Mouse (Mus musculus): Measurements from ENCODE around the gene Stat4. TPM values are rescaled to one million over a fixed set of nuclear protein-coding genes. Genes with fewer than 3 reads are reported as not detected.
A peak's percentile ranks its signal among the peaks of the same experiment; 100 is the strongest.

The Stat4 gene
- total and polyA plus RNA-seq, 3 experiments = 11.4 to 17.5 (median 16.7) TPM

- Histone ChIP-seq H3K4me3 (replicated peaks in 1 of 3; ENCODE audit: low read depth in 2 of 3, low read length in 2 of 3, poor library complexity in 1 of 3) (no peak overlapping the region), H3K27me3 (replicated peaks) (no peaks in the 10 kb centered on the region), H3K79me2 (replicated peaks; ENCODE audit: control insufficient read depth, extremely low read depth, insufficient read depth, poor library complexity, severe bottlenecking) (no peaks in the 10 kb centered on the region), H3K36me3 (replicated peaks in 1 of 2; ENCODE audit: control insufficient read depth in 1 of 2, insufficient read depth in 1 of 2, low read length in 1 of 2) (peaks cover 0 to 2% of the 10 kb centered on the region in 2 experiments), H3K27ac (ENCODE audit: insufficient read depth, low read depth) (no peak overlapping the region), H3K9me3 (replicated peaks; ENCODE audit: low read length) (no peaks in the 10 kb centered on the region), H3K4me1 (ENCODE audit: control insufficient read depth in 1 of 2, insufficient read depth in 2 of 2) (peaks cover 9 to 25% of the 10 kb centered on the region in 2 experiments), H3K9ac (ENCODE audit: insufficient read depth, low read depth) (no peak overlapping the region), H3K4me2 (ENCODE audit: insufficient read depth, low read depth, poor library complexity, severe bottlenecking) (no peak overlapping the region)
- no peak for TF ChIP-seq SMC3 (IDR thresholded peaks at IDR 0.05; ENCODE audit: low read depth, low read length)
- no peak for TF ChIP-seq ZKSCAN1 (IDR thresholded peaks at IDR 0.05; ENCODE audit: borderline replicate concordance, low read depth, low read length)
- TF ChIP-seq NELFE (IDR thresholded peaks at IDR 0.05; ENCODE audit: low read depth, low read length) = no peak
- TF ChIP-seq CHD1 (IDR thresholded peaks at IDR 0.05; ENCODE audit: low read depth, low read length) = no peak
- in situ Hi-C loops (cut with MboI; ENCODE audit: low pct_ligation_motif_present, low pct_unique_long_range_greater_than_20kb, low sequenced_read_pairs) = loop anchor here (5.0 kb wide), 1 partner anchor 34 kb away; no protein-coding TSS in a partner anchor
- no peak for DNase-seq (ENCODE audit: extremely low read depth)
- dilution Hi-C loops (cut with MboI; ENCODE audit: extremely low pct_ligation_motif_present, extremely low pct_unique_long_range_greater_than_20kb, low sequenced_read_pairs) = no loop called here
Observed at GRCm38 (mm10) chr1:52055947-52056346, 69.0 kb downstream of the Stat4 start.

GRCm38 (mm10) chr1:52057153-52057552, 70.2 kb downstream of the Stat4 start:
- peaks cover 3 to 20% of the 10 kb centered on the region in 2 experiments for H3K4me1 ChIP-seq (ENCODE audit: control insufficient read depth in 1 of 2, insufficient read depth in 2 of 2)
- H3K79me2 ChIP-seq (replicated peaks; ENCODE audit: control insufficient read depth, extremely low read depth, insufficient read depth, poor library complexity, severe bottlenecking) = no peaks in the 10 kb centered on the region
- no peaks in the 10 kb centered on the region for H3K27me3 ChIP-seq (replicated peaks)
- no peak overlapping the region for H3K4me2 ChIP-seq (ENCODE audit: insufficient read depth, low read depth, poor library complexity, severe bottlenecking)
- peaks cover 0 to 2% of the 10 kb centered on the region in 2 experiments for H3K36me3 ChIP-seq (replicated peaks in 1 of 2; ENCODE audit: control insufficient read depth in 1 of 2, insufficient read depth in 1 of 2, low read length in 1 of 2)
- H3K9ac ChIP-seq (ENCODE audit: insufficient read depth, low read depth) = no peak overlapping the region
- in situ Hi-C loops (cut with MboI; ENCODE audit: low pct_ligation_motif_present, low pct_unique_long_range_greater_than_20kb, low sequenced_read_pairs) (loop anchor here (5.0 kb wide), 1 partner anchor 35 kb away; no protein-coding TSS in a partner anchor), dilution Hi-C loops (cut with MboI; ENCODE audit: extremely low pct_ligation_motif_present, extremely low pct_unique_long_range_greater_than_20kb, low sequenced_read_pairs) (no loop called here)
- H3K27ac ChIP-seq (ENCODE audit: insufficient read depth, low read depth) = no peak overlapping the region
- H3K9me3 ChIP-seq (replicated peaks; ENCODE audit: low read length) = no peaks in the 10 kb centered on the region
- no peak for DNase-seq (ENCODE audit: extremely low read depth)
- TF ChIP-seq NELFE (IDR thresholded peaks at IDR 0.05; ENCODE audit: low read depth, low read length) = no peak
- no peak for TF ChIP-seq ZNF384 (IDR thresholded peaks at IDR 0.05; ENCODE audit: low read depth, low read length)
- no peak for TF ChIP-seq POLR2AphosphoS2 (IDR thresholded peaks at IDR 0.05; ENCODE audit: low read depth, low read length)
- TF ChIP-seq GABPA (IDR thresholded peaks at IDR 0.05; ENCODE audit: insufficient replicate concordance, low read depth, low read length) = no peak
- H3K4me3 ChIP-seq (replicated peaks in 1 of 3; ENCODE audit: low read depth in 2 of 3, low read length in 2 of 3, poor library complexity in 1 of 3) = no peak overlapping the region

- TF ChIP-seq ZNF384 (IDR thresholded peaks at IDR 0.05; ENCODE audit: low read depth, low read length) = peak; percentile 37; the same call in 1 of the 2 replicates
- no peak for TF ChIP-seq CHD1 (IDR thresholded peaks at IDR 0.05; ENCODE audit: low read depth, low read length)
- TF ChIP-seq BHLHE40 (IDR thresholded peaks at IDR 0.05; ENCODE audit: low read depth, low read length) = no peak
- no peak for TF ChIP-seq RCOR1 (conservative IDR thresholded peaks at IDR 0.05; ENCODE audit: low read depth, low read length)
- no peak for TF ChIP-seq ZMIZ1 (IDR thresholded peaks at IDR 0.05; ENCODE audit: low read depth, low read length)
- TF ChIP-seq ELF1 (IDR thresholded peaks at IDR 0.05; ENCODE audit: low read depth, low read length) = no peak
- TF ChIP-seq MAZ (IDR thresholded peaks at IDR 0.05; ENCODE audit: low read depth, low read length) = no peak
- no peak for TF ChIP-seq POLR2AphosphoS2 (IDR thresholded peaks at IDR 0.05; ENCODE audit: low read depth, low read length)
- 0 out of 2 replicates have a peak, but pooled peaks have one; percentile 25 for TF ChIP-seq IRF4 (IDR thresholded peaks at IDR 0.05; ENCODE audit: low read depth, low read length)
- no peak overlapping the region; the same call in 1 of the 2 replicates for H3K9ac ChIP-seq (ENCODE audit: insufficient read depth, low read depth)
- H3K4me1 ChIP-seq (ENCODE audit: control insufficient read depth in 1 of 2, insufficient read depth in 2 of 2) = peaks cover 0 to 14% of the 10 kb centered on the region in 2 experiments; a peak in 3 of 4 replicates
- no peak for DNase-seq (ENCODE audit: extremely low read depth)
- no peaks in the 10 kb centered on the region for H3K27me3 ChIP-seq (replicated peaks)
- in situ Hi-C loops (cut with MboI; ENCODE audit: low pct_ligation_motif_present, low pct_unique_long_range_greater_than_20kb, low sequenced_read_pairs) (no loop called here), dilution Hi-C loops (cut with MboI; ENCODE audit: extremely low pct_ligation_motif_present, extremely low pct_unique_long_range_greater_than_20kb, low sequenced_read_pairs) (no loop called here)
- H3K4me2 ChIP-seq (ENCODE audit: insufficient read depth, low read depth, poor library complexity, severe bottlenecking) = no peak overlapping the region
- H3K36me3 ChIP-seq (replicated peaks in 1 of 2; ENCODE audit: control insufficient read depth in 1 of 2, insufficient read depth in 1 of 2, low read length in 1 of 2) = peaks cover 6 to 14% of the 10 kb centered on the region in 2 experiments
- no peaks in the 10 kb centered on the region for H3K9me3 ChIP-seq (replicated peaks; ENCODE audit: low read length)
- no peak overlapping the region for H3K27ac ChIP-seq (ENCODE audit: insufficient read depth, low read depth)
- no peak overlapping the region for H3K4me3 ChIP-seq (replicated peaks in 1 of 3; ENCODE audit: low read depth in 2 of 3, low read length in 2 of 3, poor library complexity in 1 of 3)
- no peaks in the 10 kb centered on the region; the same call in 1 of the 2 replicates for H3K79me2 ChIP-seq (replicated peaks; ENCODE audit: control insufficient read depth, extremely low read depth, insufficient read depth, poor library complexity, severe bottlenecking)
Observed at GRCm38 (mm10) chr1:52066276-52066675, 79.3 kb downstream of the Stat4 start.
